Mouse (Mus musculus) heart, adult 2 months (tissue): ENCODE measurements around the gene Armc8. TPM values are rescaled to one million over a fixed set of nuclear protein-coding genes. Genes with fewer than 3 reads are reported as not detected.

Experiments
- DNase-seq, 2 experiments: peaks; one replicate each; pipeline ENCODE4 v3.0.0; 2021
- H3K27ac ChIP-seq: fragments of 200-600 bp; 2 replicates; pipeline ENCODE4 v1.8.1; 2022
- H3K27me3 ChIP-seq: fragments of 200-500 bp; 2 replicates; pipeline ENCODE4 v1.6.1; 2012; ENCODE audit warnings: mild to moderate bottlenecking, low read length, inconsistent platforms, mixed read lengths; ENCODE audit not compliant: control insufficient read depth, insufficient read depth
- H3K36me3 ChIP-seq: fragments of 200-500 bp; 2 replicates; pipeline ENCODE4 v1.6.1; 2012; ENCODE audit warnings: low read length, inconsistent platforms; ENCODE audit not compliant: control insufficient read depth, insufficient read depth
- H3K4me1 ChIP-seq: fragments of 200-500 bp; 2 replicates; pipeline ENCODE4 v1.6.1; 2011; ENCODE audit warnings: low read length; ENCODE audit not compliant: control insufficient read depth, insufficient read depth
- H3K4me3 ChIP-seq: fragments of 200-600 bp; 2 replicates; pipeline ENCODE4 v1.8.1; 2022
- H3K79me2 ChIP-seq: fragments of 200-500 bp; replicated peaks from 2 replicates; pipeline ENCODE4 v1.6.1; 2012; ENCODE audit warnings: mild to moderate bottlenecking, inconsistent platforms, low read length, moderate library complexity, mixed read lengths; ENCODE audit not compliant: control insufficient read depth, insufficient read depth
- H3K9ac ChIP-seq: fragments of 200-500 bp; 2 replicates; pipeline ENCODE4 v1.6.1; 2012; ENCODE audit warnings: low read depth, mild to moderate bottlenecking, control low read depth, inconsistent platforms, low read length, mixed read lengths
- CTCF ChIP-seq: fragments of 200-600 bp; IDR thresholded peaks from 2 replicates; pipeline ENCODE4 v1.8.1; 2022; ENCODE audit warnings: antibody characterized with exemption, mild to moderate bottlenecking, moderate library complexity
- EP300 ChIP-seq: fragments of 200-500 bp; IDR thresholded peaks from 2 replicates; pipeline ENCODE4 v1.6.1; 2011; ENCODE audit warnings: low read depth, low read length, control low read depth; ENCODE audit not compliant: insufficient read depth
- POLR2A ChIP-seq: fragments of 200-500 bp; IDR thresholded peaks from 2 replicates; pipeline ENCODE4 v1.6.1; 2011; ENCODE audit warnings: mild to moderate bottlenecking, low read depth, low read length, control low read depth; ENCODE audit not compliant: insufficient read depth
- WGBS: fragments of 180-500 bp; shearing (Covaris S2); methylation state at CpG from one replicate; pipeline ENCODE4 v1.1.7; 2018; 5-methylcytosine and 5-hydroxymethylcytosine counted together
- intact Hi-C: fragments of 180-260 bp; cut with DNase I; formaldehyde crosslinking; loops from one replicate; pipeline ENCODE4 v1.15.1; 2025
- polyA plus RNA-seq: library from polyadenylated mRNA; depleted of rRNA; stranded (reverse); fragments of >200 nt; gene quantifications from 2 replicates; pipeline ENCODE4 v1.2.3, GENCODE M21; 2012
- total RNA-seq, 2 experiments: library from RNA; stranded (reverse); gene quantifications; 2 replicates each; pipeline ENCODE4 v1.2.3; 2021

Armc8 gene
- total and polyA plus RNA-seq, 3 experiments: 9.8 to 18.3 (median 17.7) TPM

GRCm38 (mm10) chr9:99559557-99559904 is 9.2 kb downstream of the Armc8 start:
- Histone ChIP-seq H3K27ac (no peak overlapping the region), H3K9ac (no peak overlapping the region), H3K4me3 (no peak overlapping the region), H3K4me1 (peaks cover 3% of the 10 kb centered on the region), H3K27me3 (no peaks in the 10 kb centered on the region), H3K79me2 (peaks cover 4% of the 10 kb centered on the region; the same call in 1 of the 2 replicates), H3K36me3 (peaks cover 4% of the 10 kb centered on the region)
- no peak for DNase-seq
- intact Hi-C loops: no loop called here
- TF ChIP-seq EP300 (no peak), CTCF (no peak), POLR2A (no peak)

DNA sequence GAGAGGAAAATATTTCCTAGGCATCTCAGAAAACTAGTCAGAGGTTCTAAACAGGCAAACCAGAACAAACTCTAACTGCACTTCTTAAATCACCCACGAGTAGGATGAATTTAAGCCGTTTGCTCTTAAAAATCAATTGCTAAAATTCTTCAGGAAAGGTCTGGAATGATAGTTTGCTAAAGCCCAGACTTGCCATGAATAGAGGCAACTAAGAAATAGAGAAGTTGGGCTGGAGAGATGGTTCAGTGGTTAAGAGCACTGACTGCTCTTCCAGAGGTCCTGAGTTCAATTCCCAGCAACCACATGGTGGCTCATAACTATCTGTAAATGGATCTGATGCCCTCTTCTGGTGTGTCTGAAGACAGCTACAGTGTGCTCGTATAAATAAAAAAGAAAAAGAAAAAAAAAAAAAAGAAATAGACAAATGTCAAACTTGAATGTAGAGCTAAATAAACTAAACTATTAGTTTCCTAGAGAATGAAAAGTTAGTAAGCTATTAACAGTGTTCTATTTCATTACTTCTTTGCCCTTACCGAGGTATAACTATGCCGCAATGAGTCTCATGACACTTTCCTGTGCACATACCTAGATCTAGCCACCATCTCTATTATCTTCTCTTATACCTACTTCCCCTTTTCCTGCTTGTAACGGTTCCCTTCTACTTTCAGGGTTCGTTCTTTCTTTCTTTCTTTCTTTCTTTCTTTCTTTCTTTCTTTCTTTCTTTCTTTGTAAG is 9.7 kb downstream of the Armc8 start:
- Histone ChIP-seq H3K36me3 (peaks cover 4% of the 10 kb centered on the region), H3K27me3 (no peaks in the 10 kb centered on the region), H3K4me1 (peaks cover 3% of the 10 kb centered on the region), H3K27ac (no peak overlapping the region), H3K79me2 (peaks cover 4% of the 10 kb centered on the region), H3K4me3 (no peak overlapping the region), H3K9ac (no peak overlapping the region)
- no peak for DNase-seq
- intact Hi-C loops: no loop called here
- TF ChIP-seq EP300 (no peak), CTCF (no peak), POLR2A (no peak)
- 81% methylated on average over 7 of the region's 7 CpGs for WGBS

DNA sequence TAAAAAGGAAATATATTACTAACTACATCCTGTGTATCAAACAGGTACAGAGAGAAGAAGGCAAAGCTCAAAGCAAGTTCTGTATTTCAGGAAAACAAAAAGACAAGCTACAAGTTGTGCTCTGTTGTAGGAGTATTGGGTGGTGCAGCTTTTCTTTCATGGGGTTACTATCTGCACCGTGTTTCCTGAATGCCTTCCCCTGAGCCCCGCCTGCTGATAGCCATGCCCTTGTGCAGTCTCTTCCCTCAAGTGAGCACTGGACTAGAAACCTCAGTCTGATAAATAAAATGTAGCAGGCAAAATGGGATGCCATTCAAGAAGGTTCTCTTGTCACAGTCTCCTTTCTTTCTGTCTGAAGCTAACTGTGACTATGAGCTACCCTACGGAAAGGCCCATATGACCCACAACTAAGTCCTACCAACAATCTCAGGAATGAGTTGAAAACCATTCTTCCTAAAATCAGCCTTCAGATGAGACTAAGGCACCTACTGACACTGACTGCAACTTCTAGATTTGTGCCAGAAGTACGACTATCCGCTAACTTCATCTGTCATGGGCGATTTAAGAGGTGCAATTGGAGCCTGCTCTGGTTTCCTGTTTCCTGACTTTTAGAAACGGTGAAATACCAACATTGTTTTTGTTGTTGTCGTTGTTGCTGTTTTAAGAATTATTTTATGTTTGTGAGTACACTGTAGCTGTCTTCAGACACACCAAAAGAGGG is 11.0 kb downstream of the Armc8 start:
- H3K79me2 ChIP-seq: peaks cover 4% of the 10 kb centered on the region
- peaks cover 4% of the 10 kb centered on the region for H3K36me3 ChIP-seq
- no peaks in the 10 kb centered on the region for H3K27me3 ChIP-seq
- H3K27ac ChIP-seq: no peak overlapping the region
- TF ChIP-seq EP300 (no peak), CTCF (no peak), POLR2A (no peak)
- 49% methylated on average over 8 of the region's 8 CpGs for WGBS
- no peak overlapping the region for H3K4me3 ChIP-seq
- intact Hi-C loops: no loop called here
- peaks cover 3% of the 10 kb centered on the region for H3K4me1 ChIP-seq
- no peak overlapping the region for H3K9ac ChIP-seq
- no peak for DNase-seq

GRCm38 (mm10) chr9:99555253-99555652 is 13.4 kb downstream of the Armc8 start:
- no peak overlapping the region for H3K4me3 ChIP-seq

DNA sequence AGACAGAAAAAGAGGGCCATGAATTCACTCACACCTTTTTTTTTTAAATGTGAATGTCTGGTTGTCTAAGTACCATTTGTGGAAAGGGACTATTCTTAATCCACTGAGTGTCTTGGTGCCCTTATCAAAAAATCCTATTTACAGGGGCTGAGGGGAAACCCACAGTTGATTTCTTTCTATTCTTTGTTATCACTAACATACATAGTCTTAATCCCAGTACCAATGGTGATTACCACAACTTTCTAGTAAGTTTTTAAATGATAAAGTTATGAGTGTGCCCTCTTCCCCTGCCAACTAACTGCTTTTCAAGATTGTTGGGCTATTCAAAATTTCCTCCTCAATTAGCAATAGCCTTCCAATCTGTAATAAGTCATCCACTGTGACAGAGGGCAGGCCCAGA is 14.6 kb downstream of the Armc8 start:
- no peak overlapping the region for H3K4me3 ChIP-seq
- peaks cover 4% of the 10 kb centered on the region; the same call in 1 of the 2 replicates for H3K36me3 ChIP-seq
- no peak for DNase-seq
- H3K27me3 ChIP-seq: no peaks in the 10 kb centered on the region
- H3K9ac ChIP-seq: no peak overlapping the region
- H3K79me2 ChIP-seq: peaks cover 4% of the 10 kb centered on the region
- H3K27ac ChIP-seq: no peak overlapping the region
- intact Hi-C loops: no loop called here
- no peak for TF ChIP-seq CTCF
- TF ChIP-seq POLR2A: no peak
- TF ChIP-seq EP300: no peak
- peaks cover 3% of the 10 kb centered on the region for H3K4me1 ChIP-seq

More at GRCm38 (mm10) chr9:99555253-99555652, 13.4 kb downstream of the Armc8 start:
- Histone ChIP-seq H3K9ac (no peak overlapping the region), H3K79me2 (peaks cover 4% of the 10 kb centered on the region), H3K36me3 (peaks cover 4% of the 10 kb centered on the region), H3K4me1 (peaks cover 5% of the 10 kb centered on the region), H3K27me3 (no peaks in the 10 kb centered on the region), H3K27ac (no peak overlapping the region)
- 64% methylated on average over 3 of the region's 3 CpGs for WGBS
- intact Hi-C loops: no loop called here
- no peak for DNase-seq
- TF ChIP-seq POLR2A: no peak
- no peak for TF ChIP-seq CTCF
- no peak for TF ChIP-seq EP300

- no peaks in the 10 kb centered on the region for H3K27me3 ChIP-seq
- peaks cover 4% of the 10 kb centered on the region; the same call in 1 of the 2 replicates for H3K36me3 ChIP-seq
- intact Hi-C loops: loop anchor here (1.0 kb wide), 1 partner anchor 14 kb away; no protein-coding TSS in a partner anchor
- no peak for TF ChIP-seq POLR2A
- no peak for TF ChIP-seq CTCF
- no peak for TF ChIP-seq EP300
- 53% methylated on average over 2 of the region's 2 CpGs for WGBS
- peaks cover 4% of the 10 kb centered on the region for H3K79me2 ChIP-seq
- H3K4me3 ChIP-seq: no peak overlapping the region
- peaks cover 3% of the 10 kb centered on the region for H3K4me1 ChIP-seq
- no peak overlapping the region for H3K9ac ChIP-seq
- DNase-seq: no peak
- H3K27ac ChIP-seq: no peak overlapping the region
These were observed 15.7 kb downstream of the Armc8 start for GRCm38 (mm10) chr9:99553049-99553448.
